Mouse (Mus musculus) left cerebral cortex, adult 11 months (tissue): ENCODE measurements around the gene Akt3.

ENCODE experiments used
- DNase-seq: peaks from one replicate; pipeline ENCODE4 v3.0.0; 2022; ENCODE audit warnings: low spot score

The Akt3 gene

GRCm38 (mm10) chr1:177186751-177187150 lies 71.3 kb downstream of the Akt3 start:
- DNase-seq = no peak

GRCm38 (mm10) chr1:177179635-177180034 lies 78.4 kb downstream of the Akt3 start:
- DNase-seq = no peak

GRCm38 (mm10) chr1:177175436-177175835 lies 82.6 kb downstream of the Akt3 start:
- peak; percentile 54 for DNase-seq

GRCm38 (mm10) chr1:177171300-177171699 lies 86.7 kb downstream of the Akt3 start:
- no peak for DNase-seq

GRCm38 (mm10) chr1:177165789-177166188 lies 92.2 kb downstream of the Akt3 start:
- no peak for DNase-seq

GRCm38 (mm10) chr1:177165336-177165735 lies 92.7 kb downstream of the Akt3 start:
- DNase-seq = no peak

- no peak for DNase-seq
Observed at GRCm38 (mm10) chr1:177150344-177151021, 107.5 kb downstream of the Akt3 start.

- DNase-seq = no peak
Observed at GRCm38 (mm10) chr1:177148746-177149145, 109.3 kb downstream of the Akt3 start.

GRCm38 (mm10) chr1:177141468-177141867 lies 116.5 kb downstream of the Akt3 start:
- DNase-seq = no peak

- peak; percentile 23 for DNase-seq
Observed at GRCm38 (mm10) chr1:177139652-177140051, 118.4 kb downstream of the Akt3 start.

GRCm38 (mm10) chr1:177131458-177131857 lies 126.5 kb downstream of the Akt3 start:
- DNase-seq = no peak

- peak; percentile 23 for DNase-seq
Observed at GRCm38 (mm10) chr1:177126674-177127073, 131.3 kb downstream of the Akt3 start.

GRCm38 (mm10) chr1:177110665-177111271 lies 147.2 kb downstream of the Akt3 start:
- DNase-seq = no peak

- DNase-seq = no peak
Observed at GRCm38 (mm10) chr1:177090465-177090864, 167.5 kb downstream of the Akt3 start.

GRCm38 (mm10) chr1:177089515-177089914 lies 168.5 kb downstream of the Akt3 start:
- DNase-seq = no peak

- DNase-seq = no peak
Observed at GRCm38 (mm10) chr1:177089048-177089447, 169.0 kb downstream of the Akt3 start.

- no peak for DNase-seq
Observed at GRCm38 (mm10) chr1:177081957-177082645, 175.9 kb downstream of the Akt3 start.

- DNase-seq = no peak
Observed at GRCm38 (mm10) chr1:177069161-177069560, 188.8 kb downstream of the Akt3 start.

GRCm38 (mm10) chr1:177067123-177067646 lies 190.8 kb downstream of the Akt3 start:
- DNase-seq = no peak

GRCm38 (mm10) chr1:177065732-177066131 lies 192.3 kb downstream of the Akt3 start:
- no peak for DNase-seq

- DNase-seq = no peak
Observed at GRCm38 (mm10) chr1:177061761-177062160, 196.2 kb downstream of the Akt3 start.

- no peak for DNase-seq
Observed at GRCm38 (mm10) chr1:177054891-177055290, 203.1 kb downstream of the Akt3 start.

GRCm38 (mm10) chr1:177051366-177051963 lies 206.5 kb downstream of the Akt3 start:
- DNase-seq = no peak
